Mouse (Mus musculus) stomach, postnatal 0 days (tissue): ENCODE results near the gene Eif4g3.

Source experiments
- CTCF ChIP-seq: IDR thresholded peaks from 2 replicates; pipeline ENCODE4 v1.5.1; 2016; ENCODE audit warnings: antibody characterized with exemption, low read depth, mild to moderate bottlenecking, moderate library complexity
- EP300 ChIP-seq: optimal IDR thresholded peaks from 2 replicates; pipeline ENCODE3; 2016; ENCODE audit warnings: antibody characterized with exemption

- TF ChIP-seq CTCF (no peak), EP300 (no peak)
These were observed 119.0 kb downstream of the Eif4g3 start for GRCm38 (mm10) chr4:138111858-138112257.
